Mouse (Mus musculus): ENCODE measurements at regions not wholly inside any gene's neighbourhood (a gene's known extent, or its start where the extent isn't known, plus 50 kb on each side); places are given as distances from the start of the nearest gene placed in this dataset.

DNA sequence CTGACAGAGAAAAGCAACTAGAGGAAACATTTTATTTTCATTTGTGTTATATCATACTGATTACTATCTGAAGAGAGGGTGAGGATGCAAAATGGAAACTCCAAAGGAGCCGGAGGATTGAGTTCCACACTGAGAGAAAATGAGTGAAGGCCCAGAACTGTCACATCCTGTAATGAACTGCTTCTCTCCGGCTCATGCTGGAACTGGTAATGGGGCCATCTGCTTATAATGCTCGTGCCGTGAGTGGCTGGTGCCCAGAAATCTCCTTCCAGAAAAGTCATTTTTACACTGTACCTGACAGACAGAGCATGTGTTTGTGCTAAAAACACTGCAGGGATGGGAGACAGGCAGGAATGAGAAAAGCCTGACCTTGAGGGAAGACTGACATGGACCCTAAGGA, 483.5 kb upstream of the Pkdcc start:
- no peak for ATAC-seq

GRCm38 (mm10) chr17:82742445-82742844, 472.6 kb upstream of the Pkdcc start:
- ATAC-seq: no peak

DNA sequence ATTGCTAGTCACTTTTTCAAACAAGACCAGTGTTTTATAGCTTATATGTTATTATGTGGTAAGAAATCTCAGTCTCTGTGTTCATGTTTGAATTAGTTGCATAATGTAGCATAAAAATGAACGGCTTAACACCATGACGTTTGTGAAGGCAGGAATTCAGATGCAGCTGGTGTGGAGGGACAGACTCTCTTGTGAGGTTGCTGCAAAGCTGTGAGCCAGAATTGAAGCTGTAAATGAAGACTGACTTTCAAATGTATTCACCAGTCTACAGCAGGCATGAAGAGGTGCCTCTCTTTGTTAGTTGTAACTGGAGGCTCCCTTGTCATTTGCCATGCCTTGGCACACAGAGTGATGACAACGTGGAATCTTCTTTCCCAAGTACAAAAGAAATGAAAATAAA, 457.7 kb upstream of the Pkdcc start:
- ATAC-seq: no peak

DNA sequence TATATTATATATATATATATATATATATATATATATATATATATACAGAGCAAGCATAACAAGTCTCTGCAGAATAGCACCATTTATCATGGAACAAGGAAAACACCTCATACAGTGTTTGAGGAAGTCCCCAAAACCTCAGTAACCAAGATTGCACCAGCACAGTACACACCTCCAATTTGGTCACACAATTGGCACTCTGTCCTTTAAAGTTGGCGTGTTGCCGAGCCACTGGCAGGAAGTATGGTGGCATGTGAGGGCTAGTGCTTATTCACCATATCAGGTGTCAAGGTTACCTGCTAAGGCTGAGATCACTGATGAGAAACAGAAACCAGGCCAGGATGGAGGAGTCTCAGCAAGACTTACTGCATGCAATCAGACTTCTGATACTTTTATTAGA, 436.0 kb upstream of the Pkdcc start:
- no peak for ATAC-seq

DNA sequence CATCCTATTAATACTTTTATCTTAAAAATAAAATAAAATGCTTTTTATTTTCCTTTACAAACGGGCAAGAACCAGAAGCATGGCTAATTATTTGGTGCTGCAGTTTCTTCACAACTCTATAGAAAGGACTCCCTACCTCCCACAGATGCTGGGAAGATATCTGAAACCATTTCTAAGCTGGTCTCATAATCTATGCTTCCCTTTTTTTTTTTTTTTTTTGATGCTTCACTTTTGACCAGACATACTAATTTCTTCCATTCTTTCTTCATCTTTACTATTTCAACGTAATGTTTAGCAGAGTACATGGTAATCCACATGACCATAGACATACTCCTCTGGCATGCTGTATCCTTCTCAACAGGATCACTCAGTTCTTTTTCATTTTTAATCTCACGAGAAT, 393.0 kb upstream of the Pkdcc start:
- no peak for ATAC-seq

DNA sequence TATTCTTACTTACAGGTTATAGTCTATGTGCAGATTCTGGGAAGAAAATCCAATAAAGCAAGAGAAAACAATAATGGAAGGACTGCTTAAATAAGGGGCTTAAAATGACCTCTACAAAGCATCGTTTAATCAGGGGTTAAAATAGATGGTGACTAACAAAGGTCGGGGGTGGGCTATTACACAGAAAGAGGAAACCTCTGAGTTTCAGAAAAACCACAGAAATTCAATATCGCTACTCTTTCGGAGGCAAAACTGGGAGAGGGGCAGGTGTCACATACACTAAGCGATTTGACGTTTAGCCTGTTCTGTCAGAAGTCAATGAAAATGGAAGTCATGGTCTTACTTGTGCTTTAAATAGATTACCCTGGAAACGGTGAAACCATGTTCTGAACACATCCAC, 391.0 kb upstream of the Pkdcc start:
- no peak for ATAC-seq

DNA sequence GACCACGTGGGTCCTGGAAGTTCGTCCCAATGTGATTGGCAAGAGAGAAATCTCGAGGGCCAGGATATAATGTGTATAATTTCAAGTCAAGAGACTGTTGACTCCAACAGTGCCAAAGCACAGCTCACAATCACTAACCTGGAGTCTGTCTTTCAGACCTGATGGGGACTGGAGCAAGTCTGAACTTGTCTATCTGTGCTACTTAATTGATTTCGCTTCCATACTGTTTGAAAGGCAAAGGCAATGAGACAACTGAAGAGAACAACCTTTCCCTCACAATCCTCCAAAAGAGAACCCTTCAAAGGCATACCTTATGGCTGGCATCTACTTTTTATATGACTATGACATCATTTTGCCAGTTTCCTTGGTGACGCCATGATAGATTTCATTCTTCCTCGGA, 390.5 kb upstream of the Pkdcc start:
- ATAC-seq: no peak

- ATAC-seq: no peak
Measured at GRCm38 (mm10) chr17:82827170-82827569, 387.9 kb upstream of the Pkdcc start.

- no peak for ATAC-seq
Measured at GRCm38 (mm10) chr17:82827841-82828240, 387.3 kb upstream of the Pkdcc start.

- no peak for ATAC-seq
Measured at GRCm38 (mm10) chr17:82828434-82828997, 386.6 kb upstream of the Pkdcc start.

GRCm38 (mm10) chr17:82829415-82829814, 385.7 kb upstream of the Pkdcc start:
- ATAC-seq: no peak

- no peak for ATAC-seq
Measured at GRCm38 (mm10) chr17:82834177-82834576, 380.9 kb upstream of the Pkdcc start.

GRCm38 (mm10) chr17:82836115-82836514, 379.0 kb upstream of the Pkdcc start:
- ATAC-seq: no peak

- ATAC-seq: no peak
Measured at GRCm38 (mm10) chr17:82846776-82847494, 368.2 kb upstream of the Pkdcc start.

- ATAC-seq: no peak
Measured at GRCm38 (mm10) chr17:82857199-82858147, 357.6 kb upstream of the Pkdcc start.

GRCm38 (mm10) chr17:82860391-82860790, 354.7 kb upstream of the Pkdcc start:
- no peak for ATAC-seq

GRCm38 (mm10) chr17:82860966-82861365, 354.1 kb upstream of the Pkdcc start:
- no peak for ATAC-seq

DNA sequence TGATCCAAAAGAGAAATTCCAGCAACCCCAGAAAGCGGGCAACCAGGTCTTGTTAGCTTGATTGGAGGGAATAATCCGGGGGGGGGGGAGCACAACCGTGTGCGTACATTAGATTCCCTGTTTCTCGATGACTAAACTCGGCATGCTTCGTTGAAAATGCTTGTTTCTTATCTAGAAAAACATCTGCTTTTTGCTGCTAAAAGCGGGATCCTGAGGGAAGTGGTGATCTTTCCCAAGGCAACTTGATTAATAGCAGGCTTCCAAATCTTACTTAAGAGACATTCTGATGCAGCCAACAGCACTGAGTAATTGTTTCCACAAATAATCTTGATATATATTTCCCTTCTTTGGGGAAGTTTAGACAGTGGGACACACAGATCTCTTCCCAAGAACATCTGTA, 338.0 kb upstream of the Pkdcc start:
- no peak for ATAC-seq

DNA sequence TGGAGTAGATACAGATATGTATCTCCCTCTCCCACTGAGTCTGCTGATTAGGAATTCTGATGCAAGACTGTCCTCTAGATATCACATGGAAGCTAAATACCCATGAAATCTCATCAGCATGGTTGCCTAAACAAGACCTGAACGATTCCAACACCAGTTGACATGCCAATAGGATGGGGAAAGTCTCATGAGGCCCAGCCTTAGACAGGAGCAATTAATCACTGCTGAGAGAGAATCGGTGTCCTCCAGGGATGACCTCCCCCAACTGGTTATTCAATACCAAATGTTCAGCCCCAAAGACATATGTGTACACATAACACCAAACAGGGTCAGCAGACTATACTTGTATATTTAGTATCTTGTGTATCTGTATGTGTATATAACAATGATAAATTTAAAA, 314.5 kb upstream of the Pkdcc start:
- ATAC-seq: no peak

DNA sequence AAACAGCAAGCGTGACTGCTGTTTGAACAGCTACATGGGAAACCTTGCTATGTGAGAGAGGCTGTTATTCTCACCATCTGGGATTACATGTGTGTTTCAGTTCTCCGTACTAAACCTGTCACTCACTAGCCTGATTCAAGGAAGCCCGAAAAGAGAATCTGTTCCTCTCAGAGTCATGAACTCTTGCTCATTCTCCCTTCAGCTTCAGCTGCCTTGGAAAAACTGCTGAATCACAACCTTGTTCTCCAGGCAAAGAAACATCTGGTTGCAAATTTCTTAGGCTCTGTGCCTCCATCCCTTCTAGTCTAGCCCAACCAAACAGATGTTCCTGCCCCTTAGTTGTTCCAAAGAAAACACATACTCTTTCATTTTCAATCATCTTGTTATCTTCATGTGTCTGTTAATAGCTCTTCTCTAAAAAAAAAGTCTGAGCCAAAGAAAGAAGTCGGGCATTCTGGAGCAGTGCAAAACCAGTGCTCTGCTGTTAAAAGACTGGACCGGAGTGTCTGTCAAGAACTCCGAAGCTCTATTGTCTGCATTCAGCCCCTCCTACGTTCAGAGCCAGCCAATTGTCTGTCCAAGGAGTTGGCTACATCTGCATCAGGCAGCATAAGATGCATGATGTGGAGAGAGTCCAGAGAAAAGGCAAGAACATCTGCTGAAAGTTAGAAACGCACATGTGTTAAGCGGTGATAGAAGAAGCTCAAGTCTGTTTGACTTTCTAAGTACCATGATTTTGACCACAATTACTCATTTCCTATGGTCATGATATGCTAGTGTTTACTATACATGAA, 313.8 kb upstream of the Pkdcc start:
- no peak for ATAC-seq

- no peak for ATAC-seq
Measured at GRCm38 (mm10) chr17:82904961-82905360, 310.1 kb upstream of the Pkdcc start.

- ATAC-seq: no peak
Measured at GRCm38 (mm10) chr17:82905483-82905882, 309.6 kb upstream of the Pkdcc start.

DNA sequence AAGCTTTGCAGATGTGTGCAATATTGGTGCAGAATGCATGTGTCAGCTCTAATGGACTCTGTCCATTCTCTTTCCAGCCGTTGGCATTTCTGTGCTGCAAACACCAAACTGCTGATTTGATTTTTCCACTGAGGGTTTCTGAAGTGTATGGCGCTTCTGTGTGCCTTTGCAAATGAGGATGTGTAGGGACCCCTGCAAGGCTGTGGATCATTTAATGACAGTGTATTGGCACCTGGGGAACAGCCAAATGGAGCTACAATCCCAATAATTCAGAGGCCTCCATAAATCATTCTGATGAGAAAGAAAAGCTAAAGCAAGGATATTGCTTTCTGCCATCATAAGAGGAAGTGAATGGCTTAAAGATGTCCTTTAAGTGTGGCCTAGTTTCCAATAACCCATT, 305.9 kb upstream of the Pkdcc start:
- no peak for ATAC-seq
